Comparison of ENCODE assay signal across 9 mouse cellular contexts in the genomic region with DNA sequence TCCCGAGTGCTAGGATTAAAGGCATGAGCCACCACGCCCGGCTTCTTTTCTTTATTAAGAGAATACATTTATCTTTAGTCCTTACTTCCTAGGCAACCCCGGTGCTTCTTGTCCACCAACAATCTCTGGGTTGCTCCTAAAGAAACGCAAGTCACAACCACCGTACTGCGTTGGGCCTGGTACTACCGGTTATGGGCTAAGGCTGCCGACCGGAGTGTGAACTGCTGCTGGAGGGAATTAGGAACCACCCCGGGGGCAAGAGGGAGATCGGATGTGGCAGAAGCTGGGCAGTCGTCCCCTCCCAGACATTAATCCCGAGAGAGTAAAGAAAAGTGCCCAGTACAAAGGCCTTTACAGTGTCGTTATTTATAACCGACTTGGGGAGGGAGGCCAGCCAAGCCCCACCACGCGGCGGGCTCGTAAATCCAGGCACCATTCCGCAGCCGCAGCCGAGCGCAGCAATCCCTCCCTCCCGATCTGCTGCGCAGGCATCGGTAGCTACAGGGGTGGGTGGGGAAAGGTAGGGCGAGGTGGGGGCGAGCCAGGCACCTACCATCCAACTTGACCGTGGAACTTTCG. TPM values are rescaled to one million over a fixed set of nuclear protein-coding genes. Genes with fewer than 3 reads are reported as not detected.
DNase-seq lines count a peak whose midpoint lies in the region; ATAC-seq and TF ChIP-seq lines count a peak whose summit lies in the region.
"Had no signal": no experiment of that assay in that cellular context is flagged by ENCODE, and none has a peak within 500 bp of the region (broad histone marks: within the 10 kb centered on the region; RNA-seq: fewer than 3 reads in every experiment).

No protein-coding gene starts in this region.

- peaks cover 56% of the 10 kb centered on the region for H3K27me3 ChIP-seq in lung, embryonic 14.5 days (ENCODE audit: insufficient read depth, low read length)
- peaks cover 55% of the 10 kb centered on the region for H3K27me3 ChIP-seq in heart, embryonic 13.5 days (replicated peaks)
- H3K27me3 ChIP-seq in neural tube, embryonic 14.5 days (ENCODE audit: control insufficient read depth, insufficient read depth, low read length), result peaks cover 34% of the 10 kb centered on the region
- H3K27me3 ChIP-seq: CH12.LX had no signal

- H3K36me3 ChIP-seq in lung, embryonic 14.5 days (ENCODE audit: insufficient read depth), result no peaks in the 10 kb centered on the region
- no peaks in the 10 kb centered on the region for H3K36me3 ChIP-seq in heart, embryonic 13.5 days
- no peaks in the 10 kb centered on the region for H3K36me3 ChIP-seq in neural tube, embryonic 14.5 days (ENCODE audit: control insufficient read depth, insufficient read depth, low read length)

- DNase-seq in lung, embryonic 14.5 days, result peak; percentile 67
- no peak for DNase-seq in lung, postnatal 4 days
- peak; percentile 81 for DNase-seq in kidney, postnatal 14 days
- DNase-seq in adrenal gland, postnatal 36 days, result no peak
- no peak for DNase-seq in T-cell, adult 2 months (ENCODE audit: low spot score)

- H3K4me1 ChIP-seq in lung, embryonic 14.5 days (ENCODE audit: insufficient read depth), result peaks cover 11% of the 10 kb centered on the region; the same call in 1 of the 2 replicates
- H3K4me1 ChIP-seq in heart, embryonic 13.5 days, result peaks cover 80% of the 10 kb centered on the region
- peaks cover 26% of the 10 kb centered on the region for H3K4me1 ChIP-seq in neural tube, embryonic 14.5 days (ENCODE audit: control insufficient read depth, insufficient read depth, low read length)

- peak overlapping the region; percentile 40 for H3K9ac ChIP-seq in lung, embryonic 14.5 days
- peak overlapping the region; percentile 74 for H3K9ac ChIP-seq in heart, embryonic 13.5 days
- H3K9ac ChIP-seq in neural tube, embryonic 14.5 days (replicated peaks; ENCODE audit: low read depth, low read length), result no peak overlapping the region

- H3K27ac ChIP-seq in lung, embryonic 14.5 days (ENCODE audit: low read depth), result no peak overlapping the region
- peak overlapping the region; percentile 50 for H3K27ac ChIP-seq in heart, embryonic 13.5 days (replicated peaks)
- no peak overlapping the region for H3K27ac ChIP-seq in neural tube, embryonic 14.5 days (ENCODE audit: low read depth, low read length)

- no peaks in the 10 kb centered on the region for H3K9me3 ChIP-seq in lung, embryonic 14.5 days (ENCODE audit: low read depth, low read length)
- no peaks in the 10 kb centered on the region for H3K9me3 ChIP-seq in heart, embryonic 13.5 days
- H3K9me3 ChIP-seq in neural tube, embryonic 14.5 days (ENCODE audit: control insufficient read depth, low read length), result no peaks in the 10 kb centered on the region

- TF ChIP-seq CTCF in lung, embryonic 14.5 days (IDR thresholded peaks at IDR 0.05; ENCODE audit: low read depth), result no peak

- 5% methylated on average over 31 of the region's 31 CpGs for WGBS in lung, embryonic 14.5 days
- 4% methylated on average over 31 of the region's 31 CpGs for WGBS in heart, embryonic 13.5 days
- WGBS in neural tube, embryonic 14.5 days, result 1% methylated on average over 31 of the region's 31 CpGs

- peak overlapping the region; percentile 26 for H3K4me3 ChIP-seq in lung, embryonic 14.5 days (ENCODE audit: low read depth, low read length)
- peak overlapping the region; percentile 46 for H3K4me3 ChIP-seq in heart, embryonic 13.5 days
- no peak overlapping the region; the same call in 1 of the 2 replicates for H3K4me3 ChIP-seq in neural tube, embryonic 14.5 days (ENCODE audit: low read depth, low read length)

- H3K4me2 ChIP-seq in lung, embryonic 14.5 days, result peak overlapping the region; percentile 65
- H3K4me2 ChIP-seq in heart, embryonic 13.5 days, result peak overlapping the region; percentile 74
- H3K4me2 ChIP-seq in neural tube, embryonic 14.5 days (ENCODE audit: low read depth, low read length), result peak overlapping the region; percentile 33

- ATAC-seq in lung, embryonic 14.5 days (ENCODE audit: insufficient read depth), result no peak
- ATAC-seq in heart, embryonic 13.5 days (ENCODE audit: extremely low read depth, insufficient number of reproducible peaks, low FRiP score, low TSS enrichment), result no peak
- peak; percentile 60; the same call in 1 of the 2 replicates for ATAC-seq in neural tube, embryonic 14.5 days (ENCODE audit: low read depth)
- no peak for ATAC-seq in frontal cortex, adult (ENCODE audit: low TSS enrichment)

RNA-seq across cellular contexts. Expression of a gene that starts 6.6 kb away (rescaled TPM):
- polyA plus RNA-seq in lung, embryonic 14.5 days (2014; fragmentation: Nextera tagmentation; extraction: Ambion mirVana), result 2.6 and 3.1 TPM in 2 replicates
- polyA plus RNA-seq in heart, embryonic 13.5 days (2015; fragmentation: Nextera tagmentation; extraction: Ambion mirVana), result 1.5 and 1.9 TPM in 2 replicates
- polyA plus RNA-seq in neural tube, embryonic 14.5 days (2014; fragmentation: Nextera tagmentation; extraction: Ambion mirVana), result not detected in 2 replicates
- total RNA-seq in adrenal gland, postnatal 36 days (2021), result 1 to 10 TPM; 8.8 to 9.7 TPM
- total RNA-seq: CH12.LX had no signal

RNA-seq across cellular contexts. Expression of a gene that starts 41.6 kb away (rescaled TPM):
- 122 and 131 TPM in 2 replicates for polyA plus RNA-seq in lung, embryonic 14.5 days (2014; fragmentation: Nextera tagmentation; extraction: Ambion mirVana)
- polyA plus RNA-seq in heart, embryonic 13.5 days (2015; fragmentation: Nextera tagmentation; extraction: Ambion mirVana), result 68.5 and 72.0 TPM in 2 replicates
- polyA plus RNA-seq in neural tube, embryonic 14.5 days (2014; fragmentation: Nextera tagmentation; extraction: Ambion mirVana), result 88.5 and 102 TPM in 2 replicates
- 10 to 100 TPM; 59.3 to 63.3 TPM for total RNA-seq in adrenal gland, postnatal 36 days (2021)

Comparison
In these comparisons a context has a peak if more than half of its experiments do, and no peak if none do; other contexts are left out.
1. DNase-seq: peak in lung, embryonic 14.5 days (single experiment) and kidney, postnatal 14 days (single experiment); none in lung, postnatal 4 days (0 of 2), adrenal gland, postnatal 36 days (0 of 2) and T-cell, adult 2 months (single experiment).
2. Peak in every context shown above with its lines, with median percentiles within 50 percentile points of each other: H3K4me2 ChIP-seq.